Mouse (Mus musculus) urinary bladder, adult 18-20 months (tissue): ENCODE data around the gene Lce1g.

Experiments used
- DNase-seq, 2 experiments: peaks; one replicate each; pipeline ENCODE4 v3.0.0; 2022; ENCODE audit warnings: low spot score in 2 of 2, mixed read lengths in 2 of 2

The Lce1g gene

DNA sequence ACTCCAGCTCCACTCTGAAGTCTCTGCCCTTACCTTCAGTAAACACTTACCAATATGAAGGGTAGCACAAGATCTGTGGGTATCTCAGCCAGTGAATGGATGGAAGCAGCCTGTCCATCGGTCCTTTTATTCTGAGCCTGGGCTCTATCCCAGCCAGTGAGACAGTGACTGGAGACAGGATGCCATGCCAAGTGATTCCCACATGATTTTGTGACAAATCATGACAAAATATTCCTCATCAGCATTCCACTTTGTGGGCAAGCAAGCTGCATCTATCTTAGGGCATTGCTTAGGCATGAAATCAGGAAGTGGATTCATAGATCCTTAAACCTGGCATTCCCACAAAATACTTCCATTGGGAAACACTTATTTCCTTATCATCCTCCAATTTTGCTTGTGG, at the start of gene Lce1g:
TSS of gene Lce1g (minus strand) at position 101 of the 400 bp plus-strand sequence.
- DNase-seq = no peak

GRCm38 (mm10) chr3:92790414-92790813, 38.3 kb upstream of the Lce1g start, which contains the start of gene Lce1j:
Gene Lce1j (minus strand): TSS chr3:92790514.
- DNase-seq = no peak

- no peak for DNase-seq
These were observed 26.7 kb upstream of the Lce1g start, which contains the start of gene Lce1i for GRCm38 (mm10) chr3:92778799-92779198. Gene Lce1i (minus strand): TSS chr3:92778899.

- no peak for DNase-seq
These were observed 19.4 kb upstream of the Lce1g start for GRCm38 (mm10) chr3:92771573-92771972.

- no peak for DNase-seq
These were observed 12.8 kb upstream of the Lce1g start, which contains the start of gene Lce1h for GRCm38 (mm10) chr3:92764965-92765364. Gene Lce1h (minus strand): TSS chr3:92765065.

DNA sequence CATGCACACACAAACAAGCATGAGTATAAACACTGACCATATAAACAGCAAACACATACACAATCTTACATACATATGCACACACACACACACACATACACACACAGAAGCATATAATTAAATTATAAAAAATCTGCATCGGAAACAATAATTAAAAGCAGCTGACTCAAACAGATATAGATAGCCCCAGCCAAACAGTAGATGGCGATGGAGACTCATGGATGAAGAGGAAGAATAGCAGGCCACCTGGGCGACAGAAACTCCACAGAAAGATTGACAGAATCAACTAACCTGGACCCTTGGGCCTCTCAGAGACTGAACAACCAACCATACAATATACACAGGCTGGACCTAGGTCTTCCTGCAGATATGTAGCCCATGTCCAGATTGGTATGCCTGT, 1.1 kb upstream of the Lce1g start:
- DNase-seq = no peak

GRCm38 (mm10) chr3:92738996-92739395, 13.1 kb downstream of the Lce1g start, which contains the start of gene Gm38119:
Gene Gm38119 (minus strand): TSS chr3:92739096.
- no peak for DNase-seq

- no peak for DNase-seq
These were observed 29.5 kb downstream of the Lce1g start for GRCm38 (mm10) chr3:92722631-92723030.

DNA sequence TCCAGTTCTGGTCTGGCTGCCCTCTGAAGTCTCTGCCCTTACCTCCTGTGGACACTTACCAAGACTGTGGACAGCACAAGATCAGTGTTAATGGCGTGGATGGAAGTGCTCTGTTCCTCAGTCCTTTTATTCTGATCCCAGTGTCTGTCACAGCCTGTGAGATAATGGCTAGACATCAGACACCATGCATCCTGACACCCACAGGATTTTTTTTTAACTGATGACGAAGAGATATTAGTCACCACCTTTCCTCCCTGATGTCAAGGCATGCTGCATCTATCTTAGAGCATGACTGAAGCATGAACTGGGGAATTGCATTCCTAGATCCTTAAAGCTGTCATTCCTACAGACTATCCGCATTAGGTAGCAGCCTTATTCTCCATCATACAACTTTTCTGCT, 31.9 kb downstream of the Lce1g start, which contains the start of gene Lce1f:
TSS of gene Lce1f (minus strand) at position 101 of the 400 bp plus-strand sequence.
- DNase-seq = no peak

GRCm38 (mm10) chr3:92715122-92715521, 37.0 kb downstream of the Lce1g start:
- DNase-seq = no peak

GRCm38 (mm10) chr3:92708974-92709373, 43.2 kb downstream of the Lce1g start, which contains the start of gene Lce1e:
Gene Lce1e (minus strand): TSS chr3:92709074.
- DNase-seq = no peak
